Mouse (Mus musculus) forebrain, embryonic 16.5 days (tissue): ENCODE measurements around the gene Jarid2. TPM values are rescaled to one million over a fixed set of nuclear protein-coding genes. Genes with fewer than 3 reads are reported as not detected.
A peak's percentile ranks its signal among the peaks of the same experiment; 100 is the strongest.

Experiments
- ATAC-seq: fragments of 200-750 bp; cut with Nextera tagmentation; 2 replicates; pipeline ENCODE4 v1.8.0; 2017; ENCODE audit warnings: mild to moderate bottlenecking, moderate library complexity
- H3K27ac ChIP-seq: fragments of 300-500 bp; sonication (generic); 2 replicates; pipeline ENCODE4 v1.5.1; 2014; ENCODE audit warnings: low read length, control low read depth
- H3K27me3 ChIP-seq: fragments of 300-500 bp; sonication (generic); replicated peaks from 2 replicates; pipeline ENCODE4 v1.6.1; 2014; ENCODE audit warnings: low read length; ENCODE audit not compliant: control insufficient read depth, insufficient read depth
- H3K36me3 ChIP-seq: fragments of 300-500 bp; sonication (generic); 2 replicates; pipeline ENCODE4 v1.6.1; 2014; ENCODE audit not compliant: control insufficient read depth, insufficient read depth
- H3K4me1 ChIP-seq: fragments of 300-500 bp; sonication (generic); replicated peaks from 2 replicates; pipeline ENCODE4 v1.6.1; 2014; ENCODE audit warnings: low read length; ENCODE audit not compliant: control insufficient read depth, insufficient read depth
- H3K4me2 ChIP-seq: fragments of 300-500 bp; sonication (generic); 2 replicates; pipeline ENCODE4 v1.6.1; 2014; ENCODE audit warnings: mild to moderate bottlenecking, low read length, control low read depth
- H3K4me3 ChIP-seq: fragments of 300-500 bp; sonication (generic); replicated peaks from 2 replicates; pipeline ENCODE4 v1.5.1; 2014; ENCODE audit warnings: mild to moderate bottlenecking, low read length, control low read depth
- H3K9ac ChIP-seq: fragments of 300-500 bp; sonication (generic); replicated peaks from 2 replicates; pipeline ENCODE4 v1.6.1; 2014; ENCODE audit warnings: low read depth, low read length, control low read depth
- H3K9me3 ChIP-seq: fragments of 300-500 bp; sonication (generic); 2 replicates; pipeline ENCODE4 v1.6.1; 2016; ENCODE audit warnings: low read length; ENCODE audit not compliant: control insufficient read depth
- WGBS: fragments of 180-500 bp; shearing (Covaris S2); extraction: QIAGEN DNeasy Blood & Tissue Kit; methylation state at CpG from one replicate; pipeline ENCODE4 v1.1.7; 2014; 5-methylcytosine and 5-hydroxymethylcytosine counted together
- polyA plus RNA-seq: library from polyadenylated mRNA; unstranded; fragments of >200 nt; fragmentation: Nextera tagmentation; extraction: Ambion mirVana; gene quantifications from 2 replicates; pipeline ENCODE4 v1.2.1, GENCODE M21; 2015

Jarid2 gene
- polyA plus RNA-seq, 1 experiment from 2014 or later = 37.5 TPM

- H3K27ac ChIP-seq = no peak overlapping the region
- H3K36me3 ChIP-seq = no peaks in the 10 kb centered on the region
- H3K27me3 ChIP-seq = no peaks in the 10 kb centered on the region
- no peak overlapping the region for H3K9ac ChIP-seq
- H3K4me3 ChIP-seq = no peak overlapping the region
- H3K4me1 ChIP-seq = peaks cover 5% of the 10 kb centered on the region; the same call in 1 of the 2 replicates
- H3K9me3 ChIP-seq = no peaks in the 10 kb centered on the region
- ATAC-seq = no peak
- no peak overlapping the region for H3K4me2 ChIP-seq
- WGBS = 72% methylated on average over 5 of the region's 5 CpGs
These were observed 41.7 kb downstream of the Jarid2 start for GRCm38 (mm10) chr13:44770808-44771605.

DNA sequence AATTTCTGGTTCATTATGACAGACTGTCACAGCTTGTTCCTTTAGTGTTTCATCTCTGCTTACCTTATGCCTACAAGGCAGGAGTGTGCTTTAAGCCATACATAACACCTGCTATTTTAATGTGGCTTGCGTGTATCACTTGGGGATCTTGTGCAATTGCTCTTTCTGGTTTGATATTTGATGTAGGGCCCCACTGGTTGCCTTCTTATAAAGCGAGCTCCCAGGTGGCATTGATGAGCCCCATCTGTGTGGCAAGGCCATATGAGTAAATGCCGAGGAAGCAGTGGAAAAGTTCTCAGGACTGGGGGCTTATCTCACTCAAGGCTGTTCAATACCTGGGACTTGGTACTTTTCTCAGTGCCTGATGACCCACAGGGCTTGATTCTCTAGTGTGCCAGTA, 43.5 kb downstream of the Jarid2 start:
- Histone ChIP-seq H3K4me3 (no peak overlapping the region), H3K27me3 (no peaks in the 10 kb centered on the region), H3K4me2 (no peak overlapping the region), H3K27ac (no peak overlapping the region), H3K9me3 (no peaks in the 10 kb centered on the region), H3K4me1 (peaks cover 5% of the 10 kb centered on the region; the same call in 1 of the 2 replicates), H3K9ac (no peak overlapping the region), H3K36me3 (no peaks in the 10 kb centered on the region)
- 93% methylated on average over 3 of the region's 3 CpGs for WGBS
- ATAC-seq = no peak

DNA sequence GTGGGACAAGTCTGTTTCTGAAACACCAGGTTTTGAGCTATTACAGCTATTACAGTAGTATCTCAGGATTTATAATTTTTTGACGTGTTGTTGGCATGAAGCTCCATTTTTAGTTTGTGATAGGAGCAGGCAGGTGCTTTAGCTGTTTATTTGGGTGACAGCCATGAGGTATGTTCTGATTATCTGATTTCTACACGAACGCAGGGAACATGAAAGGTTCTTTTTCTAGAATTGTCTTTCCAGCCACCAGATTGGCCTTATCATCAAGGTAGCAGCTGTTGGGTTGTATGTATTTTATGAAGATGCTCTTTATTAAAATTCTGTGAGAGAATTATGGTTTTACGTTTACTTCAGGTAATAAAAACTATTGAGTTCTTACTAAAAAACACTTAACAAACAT, 45.1 kb downstream of the Jarid2 start:
- peaks cover 2% of the 10 kb centered on the region; the same call in 1 of the 2 replicates for H3K4me1 ChIP-seq
- no peak overlapping the region for H3K4me2 ChIP-seq
- no peak for ATAC-seq
- H3K27ac ChIP-seq = no peak overlapping the region
- H3K9ac ChIP-seq = no peak overlapping the region
- H3K4me3 ChIP-seq = no peak overlapping the region
- no peaks in the 10 kb centered on the region for H3K36me3 ChIP-seq
- H3K27me3 ChIP-seq = no peaks in the 10 kb centered on the region
- no peaks in the 10 kb centered on the region for H3K9me3 ChIP-seq
- WGBS = 85% methylated on average over 4 of the region's 4 CpGs

DNA sequence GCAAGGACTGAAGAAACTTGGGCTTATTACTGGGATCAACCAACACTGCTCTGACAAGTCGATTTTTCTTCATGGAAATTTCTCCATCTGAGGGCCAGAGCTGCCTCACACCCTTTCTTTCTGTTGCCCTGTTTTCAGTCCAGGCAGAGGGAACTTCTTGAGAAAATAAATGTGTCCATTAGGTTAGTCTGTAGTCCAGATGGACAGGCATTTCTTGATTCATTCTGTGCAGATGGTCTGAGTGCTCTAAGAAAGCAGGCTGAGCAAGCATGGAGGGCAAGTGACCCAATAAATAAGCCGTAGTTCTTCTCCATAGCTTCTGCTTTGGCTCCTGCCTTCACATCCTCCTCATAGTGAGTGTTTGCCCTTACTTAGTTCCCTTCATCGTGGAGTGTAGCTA, 46.1 kb downstream of the Jarid2 start:
- Histone ChIP-seq H3K4me1 (no peaks in the 10 kb centered on the region), H3K9ac (no peak overlapping the region), H3K9me3 (no peaks in the 10 kb centered on the region), H3K4me2 (no peak overlapping the region), H3K36me3 (no peaks in the 10 kb centered on the region), H3K4me3 (no peak overlapping the region), H3K27me3 (no peaks in the 10 kb centered on the region), H3K27ac (no peak overlapping the region)
- WGBS = 88% methylated on average over 3 of the region's 3 CpGs
- ATAC-seq = no peak

GRCm38 (mm10) chr13:44780506-44780905, 51.2 kb downstream of the Jarid2 start:
- Histone ChIP-seq H3K4me2 (no peak overlapping the region), H3K9me3 (no peaks in the 10 kb centered on the region), H3K4me3 (no peak overlapping the region), H3K9ac (no peak overlapping the region), H3K4me1 (no peaks in the 10 kb centered on the region), H3K27me3 (no peaks in the 10 kb centered on the region), H3K36me3 (no peaks in the 10 kb centered on the region), H3K27ac (no peak overlapping the region)
- 91% methylated on average over 1 of the region's 1 CpGs for WGBS
- ATAC-seq = no peak

- H3K4me1 ChIP-seq = peaks cover 4% of the 10 kb centered on the region
- no peak overlapping the region for H3K4me2 ChIP-seq
- no peak overlapping the region for H3K4me3 ChIP-seq
- H3K9ac ChIP-seq = no peak overlapping the region
- H3K36me3 ChIP-seq = no peaks in the 10 kb centered on the region
- no peak overlapping the region for H3K27ac ChIP-seq
- H3K9me3 ChIP-seq = no peaks in the 10 kb centered on the region
- 89% methylated on average over 2 of the region's 2 CpGs for WGBS
- H3K27me3 ChIP-seq = no peaks in the 10 kb centered on the region
- ATAC-seq = no peak
These were observed 51.9 kb downstream of the Jarid2 start for GRCm38 (mm10) chr13:44781126-44781525.

DNA sequence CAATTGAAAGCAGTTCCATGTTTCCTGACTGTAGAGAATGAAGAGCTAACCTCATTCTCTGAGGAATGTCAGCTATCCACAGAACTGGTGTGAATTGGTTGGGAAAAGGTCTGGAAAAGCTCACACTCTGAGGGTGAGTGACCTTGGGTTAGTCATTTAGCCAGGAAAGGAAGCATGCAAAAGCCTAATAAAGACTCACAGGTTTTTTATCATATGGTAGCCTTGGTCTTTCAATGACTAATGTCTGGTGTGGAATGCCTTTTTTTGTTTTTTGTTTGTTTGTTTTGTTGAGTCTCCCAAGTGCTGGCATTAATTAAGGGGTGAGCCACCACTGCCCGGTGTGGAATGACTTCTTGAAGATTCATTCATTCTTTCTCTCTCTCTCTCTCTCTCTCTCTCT, 55.3 kb downstream of the Jarid2 start:
- WGBS = 68% methylated on average over 1 of the region's 1 CpGs
- H3K4me2 ChIP-seq = no peak overlapping the region
- no peaks in the 10 kb centered on the region for H3K27me3 ChIP-seq
- no peak for ATAC-seq
- no peak overlapping the region for H3K27ac ChIP-seq
- no peak overlapping the region for H3K4me3 ChIP-seq
- H3K9me3 ChIP-seq = no peaks in the 10 kb centered on the region
- no peak overlapping the region for H3K9ac ChIP-seq
- peaks cover 13% of the 10 kb centered on the region for H3K4me1 ChIP-seq
- H3K36me3 ChIP-seq = no peaks in the 10 kb centered on the region

DNA sequence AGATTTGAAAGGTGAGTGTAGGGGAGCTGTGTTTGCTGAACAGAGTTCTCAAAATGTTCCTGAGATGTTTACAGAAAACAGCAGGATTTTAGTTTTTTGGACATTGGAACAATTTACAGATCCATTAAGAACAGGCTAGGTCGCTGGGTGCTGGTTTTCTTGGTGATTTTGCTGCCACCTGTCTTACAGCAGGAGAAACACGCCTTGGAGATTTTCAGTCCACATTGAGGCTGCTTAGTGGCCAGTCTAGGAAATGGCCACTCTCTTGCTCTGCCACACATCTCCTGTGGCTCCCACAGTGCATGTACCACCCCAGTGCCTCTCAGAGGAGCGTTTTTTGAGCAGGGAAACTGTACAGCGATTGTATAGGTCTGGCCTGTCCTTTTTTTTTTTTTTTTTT, 57.0 kb downstream of the Jarid2 start:
- Histone ChIP-seq H3K27me3 (no peaks in the 10 kb centered on the region), H3K9me3 (no peaks in the 10 kb centered on the region), H3K4me3 (no peak overlapping the region), H3K27ac (no peak overlapping the region), H3K4me1 (peaks cover 13% of the 10 kb centered on the region), H3K36me3 (no peaks in the 10 kb centered on the region), H3K9ac (no peak overlapping the region), H3K4me2 (no peak overlapping the region)
- peak; percentile 28; the same call in 1 of the 2 replicates for ATAC-seq
- 24% methylated on average over 4 of the region's 4 CpGs for WGBS

GRCm38 (mm10) chr13:44788352-44789125, 59.3 kb downstream of the Jarid2 start:
- Histone ChIP-seq H3K4me3 (no peak overlapping the region), H3K9ac (no peak overlapping the region), H3K4me2 (no peak overlapping the region), H3K36me3 (no peaks in the 10 kb centered on the region), H3K27me3 (no peaks in the 10 kb centered on the region), H3K4me1 (peaks cover 27% of the 10 kb centered on the region), H3K27ac (no peak overlapping the region), H3K9me3 (no peaks in the 10 kb centered on the region)
- no peak for ATAC-seq
- 78% methylated on average over 9 of the region's 9 CpGs for WGBS
